Mouse (Mus musculus): Measurements from ENCODE around the gene Chd3. TPM values are rescaled to one million over a fixed set of nuclear protein-coding genes. Genes with fewer than 3 reads are reported as not detected.

Gene Chd3
- polyA plus RNA-seq, 1 experiment from 2014 or later: 2.6 TPM

DNA sequence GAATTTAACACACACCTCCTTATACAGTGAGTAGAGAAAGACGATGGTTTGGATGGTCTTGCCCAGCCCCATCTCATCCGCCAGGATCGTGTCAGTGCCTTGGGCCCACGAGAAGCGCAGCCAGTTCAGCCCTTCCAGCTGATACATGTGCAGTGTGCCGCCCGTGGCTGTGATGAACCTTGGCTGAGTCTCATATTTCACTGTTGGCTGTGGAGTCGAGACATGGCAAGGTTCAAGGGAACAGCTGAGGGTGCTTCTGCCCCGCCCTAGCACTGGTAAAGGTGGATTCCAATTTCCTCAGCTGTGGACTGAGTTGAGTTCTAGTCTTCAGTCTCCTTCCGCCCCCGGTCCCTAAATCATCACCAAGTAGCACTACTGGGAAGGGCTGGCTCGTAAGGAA, 11.5 kb downstream of the Chd3 start:
- peaks cover 43% of the 10 kb centered on the region for H3K36me3 ChIP-seq
- no peaks in the 10 kb centered on the region for H3K9me3 ChIP-seq (replicated peaks)
- peaks cover 8% of the 10 kb centered on the region for H3K27me3 ChIP-seq
- H3K4me2 ChIP-seq: no peak overlapping the region
- H3K4me1 ChIP-seq (replicated peaks): no peaks in the 10 kb centered on the region
- H3K27ac ChIP-seq: no peak overlapping the region
- ATAC-seq (ENCODE audit: low read depth): no peak
- H3K9ac ChIP-seq: no peak overlapping the region
- H3K4me3 ChIP-seq (replicated peaks): no peak overlapping the region
- no peak for DNase-seq
- WGBS (ENCODE audit: insufficient replicate concordance): 73% methylated on average over 12 of the region's 12 CpGs

DNA sequence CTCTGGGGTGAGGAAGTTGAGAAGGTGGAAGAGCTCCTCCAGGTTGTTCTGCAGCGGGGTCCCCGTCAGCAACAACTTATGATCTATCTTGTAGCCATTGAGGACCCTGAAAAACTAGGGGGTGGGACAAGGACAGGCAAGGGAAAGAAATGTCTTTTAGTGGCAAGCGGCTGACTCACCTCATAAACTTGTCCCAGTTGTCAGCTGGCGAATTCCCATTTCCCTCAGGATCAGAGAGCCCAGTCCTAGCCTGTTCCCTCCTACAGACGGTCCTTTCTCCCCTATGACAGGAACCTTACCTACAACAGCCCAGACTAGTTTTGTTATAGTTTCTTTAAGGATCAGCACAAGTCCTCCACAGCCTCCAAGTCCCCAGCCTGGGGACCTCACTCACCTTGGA, 12.7 kb downstream of the Chd3 start:
- ATAC-seq (ENCODE audit: low read depth) (no peak), DNase-seq (no peak)
- no peak overlapping the region for H3K4me2 ChIP-seq
- no peak overlapping the region for H3K27ac ChIP-seq
- WGBS (ENCODE audit: insufficient replicate concordance): 82% methylated on average over 5 of the region's 5 CpGs
- H3K4me1 ChIP-seq (replicated peaks): no peaks in the 10 kb centered on the region
- peaks cover 45% of the 10 kb centered on the region for H3K36me3 ChIP-seq
- no peak overlapping the region for H3K4me3 ChIP-seq (replicated peaks)
- H3K9ac ChIP-seq: no peak overlapping the region
- no peaks in the 10 kb centered on the region for H3K9me3 ChIP-seq (replicated peaks)
- H3K27me3 ChIP-seq: peaks cover 8% of the 10 kb centered on the region

DNA sequence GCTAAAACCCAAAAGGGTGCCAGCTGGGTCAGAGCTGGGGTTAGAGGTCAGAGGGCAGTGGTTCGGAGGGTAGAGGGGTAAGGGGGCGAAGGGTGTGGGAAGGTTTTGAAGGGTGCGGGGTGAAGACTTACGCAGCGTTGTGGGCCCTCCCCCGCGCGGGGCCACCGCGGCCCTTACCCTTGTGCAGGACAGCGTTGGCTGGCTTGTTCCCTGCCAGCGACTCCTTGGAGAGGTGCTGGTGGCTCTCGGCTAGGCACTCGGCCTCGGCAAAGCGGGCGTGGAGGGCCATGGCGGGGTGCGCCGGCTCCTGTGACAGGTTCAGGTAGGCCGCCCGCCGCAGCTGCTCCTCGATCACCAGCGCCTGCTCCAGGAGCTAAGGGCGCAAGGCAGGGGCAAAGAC, 22.8 kb downstream of the Chd3 start:
- Histone ChIP-seq H3K27ac (no peak overlapping the region), H3K9ac (no peak overlapping the region), H3K4me3 (replicated peaks) (no peak overlapping the region), H3K4me2 (no peak overlapping the region), H3K27me3 (peaks cover 42% of the 10 kb centered on the region), H3K4me1 (replicated peaks) (no peaks in the 10 kb centered on the region), H3K36me3 (peaks cover 17% of the 10 kb centered on the region; the same call in 1 of the 2 replicates), H3K9me3 (replicated peaks) (no peaks in the 10 kb centered on the region)
- WGBS (ENCODE audit: insufficient replicate concordance): 76% methylated on average over 26 of the region's 26 CpGs
- ATAC-seq (ENCODE audit: low read depth) (no peak), DNase-seq (no peak)

DNA sequence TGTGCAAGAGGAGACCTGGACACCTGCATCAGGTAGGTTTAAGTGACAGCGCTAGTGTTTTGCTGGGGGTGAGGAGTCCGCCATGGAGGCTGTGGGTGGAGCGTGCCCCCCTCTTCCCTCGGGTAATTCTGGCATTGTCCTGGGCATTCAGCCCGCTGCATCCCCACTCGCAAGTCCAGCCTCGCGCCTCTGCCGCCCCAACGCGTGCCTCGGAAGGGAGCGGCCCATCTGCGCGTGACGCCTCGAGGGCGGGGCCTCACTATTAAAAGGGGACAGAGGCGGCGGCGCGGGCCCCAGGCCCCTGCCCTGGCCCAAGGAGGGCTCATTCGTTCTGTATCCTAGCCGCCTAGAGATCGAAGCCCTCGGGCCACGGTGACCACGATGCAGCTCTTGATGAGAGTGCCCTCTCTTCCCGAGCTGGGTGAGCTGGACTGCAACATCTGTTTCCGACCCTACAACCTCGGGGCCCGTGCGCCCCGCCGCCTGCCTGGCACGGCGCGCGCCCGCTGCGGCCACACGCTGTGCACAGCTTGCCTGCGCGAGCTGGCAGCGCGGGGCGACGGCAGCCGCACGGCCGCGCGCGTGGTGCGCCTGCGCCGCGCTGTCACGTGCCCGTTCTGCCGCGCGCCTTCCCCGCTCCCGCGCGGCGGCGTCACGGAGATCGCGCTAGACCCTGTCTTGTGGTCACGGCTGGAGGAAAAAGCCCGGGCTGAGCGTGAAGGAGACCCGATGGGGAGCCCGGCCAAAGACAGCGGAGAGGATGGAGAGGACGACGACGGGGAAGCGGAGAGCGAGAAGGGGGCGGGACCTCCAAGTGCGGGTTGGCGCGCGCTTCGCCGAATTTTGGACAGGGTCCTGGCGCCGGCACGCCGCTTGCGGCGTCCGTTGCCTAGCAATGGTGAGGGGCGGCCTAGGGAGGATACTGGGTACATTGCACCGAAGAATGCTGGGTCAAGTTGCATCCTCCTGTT, 28.8 kb downstream of the Chd3 start, which contains the start of gene Rnf227:
TSS of gene Rnf227 (plus strand) at position 301 of the 971 bp plus-strand sequence.
- Histone ChIP-seq H3K4me3 (replicated peaks) (peak within 1 kb of the TSS; percentile 60), H3K36me3 (peaks cover 7% of the 10 kb centered on the region; the same call in 1 of the 2 replicates), H3K27me3 (peaks cover 70% of the 10 kb centered on the region), H3K4me1 (replicated peaks) (peaks cover 15% of the 10 kb centered on the region), H3K9ac (peak within 1 kb of the TSS; percentile 59), H3K4me2 (peak within 1 kb of the TSS; percentile 79), H3K27ac (no peak within 1 kb of the TSS), H3K9me3 (replicated peaks) (no peaks in the 10 kb centered on the region)
- ATAC-seq (ENCODE audit: low read depth) (peak; percentile 45), DNase-seq (peak; percentile 16)
- 3% methylated on average over 99 of the region's 99 CpGs for WGBS (ENCODE audit: insufficient replicate concordance)

DNA sequence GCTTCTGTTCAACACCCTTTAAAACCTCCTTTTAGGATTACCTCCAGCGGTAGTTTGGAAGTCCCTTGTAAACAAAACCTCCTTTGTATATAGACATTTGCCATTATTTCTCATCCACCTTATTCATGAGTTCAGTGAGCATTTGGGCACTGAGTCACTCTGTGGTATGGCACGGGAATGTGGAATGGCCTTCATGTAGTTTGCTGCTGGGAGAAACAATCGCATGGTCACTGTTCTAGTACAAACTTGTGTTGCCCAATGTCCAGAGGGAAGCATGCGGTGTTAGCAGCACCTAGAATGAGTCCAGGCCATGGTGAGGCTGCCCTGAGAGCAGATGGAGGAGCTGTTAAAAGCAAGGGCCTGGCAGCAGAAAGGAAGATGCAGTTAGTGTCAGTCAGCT, 34.4 kb downstream of the Chd3 start:
- peaks cover 40% of the 10 kb centered on the region for H3K4me1 ChIP-seq (replicated peaks)
- H3K4me2 ChIP-seq: no peak overlapping the region
- peaks cover 56% of the 10 kb centered on the region for H3K27me3 ChIP-seq
- no peaks in the 10 kb centered on the region for H3K9me3 ChIP-seq (replicated peaks)
- no peak for DNase-seq
- H3K36me3 ChIP-seq: no peaks in the 10 kb centered on the region
- 63% methylated on average over 4 of the region's 4 CpGs for WGBS (ENCODE audit: insufficient replicate concordance)
- H3K9ac ChIP-seq: 0 out of 2 replicates have a peak overlapping the region, but pooled peaks have one; percentile 7
- H3K27ac ChIP-seq: no peak overlapping the region
- H3K4me3 ChIP-seq (replicated peaks): no peak overlapping the region
- ATAC-seq (ENCODE audit: low read depth): no peak

DNA sequence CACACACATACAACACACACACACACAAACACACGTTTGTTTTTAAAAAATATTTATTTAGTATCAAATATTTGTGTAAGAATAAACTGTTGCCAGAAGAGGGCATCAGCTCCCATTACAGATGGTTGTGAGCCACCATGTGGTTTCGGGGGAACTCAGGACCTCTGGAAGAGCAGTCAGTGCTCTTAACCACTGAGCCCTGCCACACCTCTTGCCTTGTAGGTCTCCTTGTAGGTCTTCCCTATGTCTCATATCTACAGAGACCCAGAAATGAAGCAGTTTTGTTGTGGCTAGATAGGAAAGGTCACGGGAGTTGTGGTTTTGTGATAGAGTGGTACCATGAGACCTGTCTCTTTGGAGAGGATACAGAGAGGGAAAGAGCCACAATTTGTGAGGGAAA, 35.3 kb downstream of the Chd3 start:
- peak; percentile 32 for DNase-seq
- no peak overlapping the region for H3K9ac ChIP-seq
- no peaks in the 10 kb centered on the region for H3K36me3 ChIP-seq
- no peak overlapping the region for H3K27ac ChIP-seq
- ATAC-seq (ENCODE audit: low read depth): peak; percentile 85
- 10% methylated on average over 3 of the region's 3 CpGs for WGBS (ENCODE audit: insufficient replicate concordance)
- H3K27me3 ChIP-seq: peaks cover 56% of the 10 kb centered on the region
- H3K4me1 ChIP-seq (replicated peaks): peaks cover 40% of the 10 kb centered on the region
- H3K4me2 ChIP-seq: peak overlapping the region; percentile 10; the same call in 1 of the 2 replicates
- H3K9me3 ChIP-seq (replicated peaks): no peaks in the 10 kb centered on the region
- no peak overlapping the region for H3K4me3 ChIP-seq (replicated peaks)

DNA sequence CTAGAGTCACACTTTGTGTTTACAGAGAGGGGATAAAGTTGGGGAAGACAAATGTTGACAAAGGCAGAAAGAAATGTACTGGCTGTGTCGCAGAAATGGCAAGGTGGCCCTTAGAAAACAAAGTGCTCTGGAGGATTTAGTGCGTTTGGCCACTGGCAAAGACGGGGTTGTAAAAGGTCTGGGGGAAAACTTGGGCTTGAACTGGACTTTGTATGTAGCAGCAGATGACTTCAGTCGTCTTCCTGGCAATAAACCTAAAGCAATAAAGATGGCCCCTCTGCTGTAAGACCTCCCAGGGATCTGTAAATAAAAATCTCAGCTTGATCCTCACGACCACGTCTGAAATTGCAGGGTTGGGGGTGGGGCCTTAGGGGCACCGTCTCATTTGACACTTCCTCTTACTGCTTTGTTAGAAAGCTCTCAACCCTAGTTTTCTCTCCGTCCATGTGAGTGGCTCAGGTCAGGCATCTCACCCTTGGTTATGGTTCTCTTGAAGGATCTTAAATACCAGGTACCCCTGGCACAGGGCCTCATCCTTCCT, 36.4 kb downstream of the Chd3 start:
- Histone ChIP-seq H3K4me3 (replicated peaks) (no peak overlapping the region), H3K27me3 (peaks cover 56% of the 10 kb centered on the region), H3K4me1 (replicated peaks) (peaks cover 40% of the 10 kb centered on the region), H3K27ac (no peak overlapping the region), H3K9me3 (replicated peaks) (no peaks in the 10 kb centered on the region), H3K4me2 (peak overlapping the region; percentile 77; the same call in 1 of the 2 replicates), H3K9ac (0 out of 2 replicates have a peak overlapping the region, but pooled peaks have one; percentile 33), H3K36me3 (no peaks in the 10 kb centered on the region)
- no peak for DNase-seq
- no peak for ATAC-seq (ENCODE audit: low read depth)
- WGBS (ENCODE audit: insufficient replicate concordance): 32% methylated on average over 8 of the region's 8 CpGs

DNA sequence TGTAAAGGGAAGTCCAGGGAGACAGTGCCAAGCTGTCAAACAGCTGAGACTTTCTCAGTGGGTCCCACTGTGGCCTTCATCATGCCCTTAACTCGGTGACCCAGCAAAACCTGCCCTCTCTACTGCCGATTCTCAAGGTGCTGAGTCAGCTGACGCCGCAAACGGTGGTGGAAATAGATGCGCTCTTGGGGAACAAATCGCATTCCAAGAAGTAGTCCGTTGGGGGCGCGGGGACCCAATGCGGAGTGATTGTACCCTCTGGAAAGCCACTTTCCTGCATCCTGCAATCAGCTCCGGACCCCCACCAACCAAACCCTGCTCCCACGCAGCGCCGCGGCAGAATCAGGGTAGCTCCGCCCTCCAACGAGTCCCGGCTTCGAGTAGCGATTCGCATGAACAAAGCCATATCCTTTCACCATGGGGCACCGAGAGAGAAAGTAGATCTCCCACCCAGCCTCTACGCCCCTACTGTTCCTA, 37.2 kb downstream of the Chd3 start:
- no peak overlapping the region for H3K27ac ChIP-seq
- 1% methylated on average over 24 of the region's 24 CpGs for WGBS (ENCODE audit: insufficient replicate concordance)
- 0 out of 2 replicates have a peak, but pooled peaks have one; percentile 39 for ATAC-seq (ENCODE audit: low read depth)

DNA sequence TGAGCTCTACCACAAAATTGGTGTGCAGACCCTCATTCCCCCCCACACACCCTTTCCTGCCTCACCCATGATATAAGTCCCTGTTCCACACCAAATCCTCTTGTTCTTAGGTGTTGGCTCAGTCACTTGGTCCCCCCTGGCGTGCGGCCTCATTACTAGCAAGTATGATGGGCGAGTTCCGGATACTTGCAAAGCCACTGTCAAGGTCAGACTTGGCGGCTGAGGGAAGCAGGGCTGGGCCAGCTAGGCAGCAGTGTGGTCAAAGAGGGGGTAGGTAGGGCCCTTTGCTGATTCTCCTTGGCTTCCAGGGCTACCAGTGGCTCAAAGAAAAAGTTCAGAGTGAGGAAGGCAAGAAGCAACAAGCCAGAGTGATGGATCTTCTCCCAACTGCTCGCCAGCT, 38.1 kb downstream of the Chd3 start:
- no peak for ATAC-seq (ENCODE audit: low read depth)
- H3K4me3 ChIP-seq (replicated peaks): no peak overlapping the region
- 79% methylated on average over 6 of the region's 6 CpGs for WGBS (ENCODE audit: insufficient replicate concordance)

More for the DNA sequence above, 37.2 kb downstream of the Chd3 start:
- H3K4me1 ChIP-seq (replicated peaks): peaks cover 43% of the 10 kb centered on the region
- H3K36me3 ChIP-seq: no peaks in the 10 kb centered on the region
- H3K4me2 ChIP-seq: peak overlapping the region; percentile 77
- peak overlapping the region; percentile 58 for H3K4me3 ChIP-seq (replicated peaks)
- no peaks in the 10 kb centered on the region for H3K9me3 ChIP-seq (replicated peaks)
- H3K27me3 ChIP-seq: peaks cover 61% of the 10 kb centered on the region
- DNase-seq: peak; percentile 44
- H3K9ac ChIP-seq: peak overlapping the region; percentile 48

DNA sequence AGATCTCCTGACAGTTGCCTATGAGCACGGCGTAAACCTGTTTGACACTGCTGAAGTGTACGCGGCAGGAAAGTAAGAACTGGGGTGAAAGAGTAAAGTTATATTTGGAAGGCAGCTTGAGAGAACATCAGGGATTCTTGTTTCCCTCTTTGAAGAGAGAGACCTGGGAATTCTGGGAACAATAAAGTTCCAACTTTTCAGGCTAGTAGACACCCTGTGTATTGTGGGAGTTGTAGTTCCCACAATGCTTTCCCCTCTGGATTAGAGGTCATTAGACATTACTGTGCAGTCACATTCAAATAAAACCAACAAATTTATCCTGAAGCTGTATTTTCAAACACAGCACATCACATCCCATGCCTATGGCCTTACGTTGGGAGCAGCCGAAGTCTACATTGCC, 40.7 kb downstream of the Chd3 start:
- H3K4me1 ChIP-seq (replicated peaks): peaks cover 52% of the 10 kb centered on the region
- no peak overlapping the region for H3K4me2 ChIP-seq
- H3K9ac ChIP-seq: no peak overlapping the region
- H3K27me3 ChIP-seq: peaks cover 69% of the 10 kb centered on the region
- no peaks in the 10 kb centered on the region for H3K36me3 ChIP-seq
- DNase-seq (no peak), ATAC-seq (ENCODE audit: low read depth) (no peak)
- no peaks in the 10 kb centered on the region for H3K9me3 ChIP-seq (replicated peaks)
- no peak overlapping the region for H3K27ac ChIP-seq
- 80% methylated on average over 6 of the region's 6 CpGs for WGBS (ENCODE audit: insufficient replicate concordance)
- no peak overlapping the region for H3K4me3 ChIP-seq (replicated peaks)

More for the DNA sequence above, 38.1 kb downstream of the Chd3 start:
- peaks cover 69% of the 10 kb centered on the region for H3K27me3 ChIP-seq
- H3K9ac ChIP-seq: no peak overlapping the region
- H3K4me1 ChIP-seq (replicated peaks): peaks cover 51% of the 10 kb centered on the region
- no peak for DNase-seq
- H3K4me2 ChIP-seq: peak overlapping the region; percentile 77; the same call in 1 of the 2 replicates
- H3K27ac ChIP-seq: no peak overlapping the region
- no peaks in the 10 kb centered on the region for H3K36me3 ChIP-seq
- no peaks in the 10 kb centered on the region for H3K9me3 ChIP-seq (replicated peaks)

DNA sequence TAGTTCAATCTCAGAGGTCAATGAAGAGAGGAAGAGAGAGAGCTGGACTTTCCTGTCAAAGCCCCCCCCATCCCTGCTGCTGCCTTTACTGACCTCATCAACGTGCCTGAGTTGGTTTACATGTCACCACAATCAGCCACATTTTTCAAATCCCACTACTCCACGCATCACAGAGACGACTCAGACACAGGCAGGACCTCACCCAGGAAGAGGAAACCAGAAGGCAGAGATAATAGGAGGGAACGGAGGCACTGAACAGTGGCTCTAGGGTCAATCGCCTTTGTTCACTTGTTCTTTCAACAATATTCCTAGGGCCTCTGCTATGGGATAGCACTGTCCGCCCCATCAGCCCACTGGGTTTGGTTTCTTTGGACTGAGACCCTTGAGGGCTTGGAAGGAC, 41.6 kb downstream of the Chd3 start:
- 19% methylated on average over 6 of the region's 6 CpGs for WGBS (ENCODE audit: insufficient replicate concordance)
- H3K9ac ChIP-seq: no peak overlapping the region
- H3K4me2 ChIP-seq: no peak overlapping the region

More for the DNA sequence above, 41.6 kb downstream of the Chd3 start:
- Histone ChIP-seq H3K9me3 (replicated peaks) (no peaks in the 10 kb centered on the region), H3K4me1 (replicated peaks) (peaks cover 49% of the 10 kb centered on the region), H3K4me3 (replicated peaks) (no peak overlapping the region), H3K36me3 (no peaks in the 10 kb centered on the region), H3K27ac (no peak overlapping the region), H3K27me3 (peaks cover 63% of the 10 kb centered on the region)
- ATAC-seq (ENCODE audit: low read depth) (no peak), DNase-seq (no peak)

All from liver, embryonic 13.5 days (tissue).